Comparison of ENCODE assay signal across 15 mouse cellular contexts in the genomic region with DNA sequence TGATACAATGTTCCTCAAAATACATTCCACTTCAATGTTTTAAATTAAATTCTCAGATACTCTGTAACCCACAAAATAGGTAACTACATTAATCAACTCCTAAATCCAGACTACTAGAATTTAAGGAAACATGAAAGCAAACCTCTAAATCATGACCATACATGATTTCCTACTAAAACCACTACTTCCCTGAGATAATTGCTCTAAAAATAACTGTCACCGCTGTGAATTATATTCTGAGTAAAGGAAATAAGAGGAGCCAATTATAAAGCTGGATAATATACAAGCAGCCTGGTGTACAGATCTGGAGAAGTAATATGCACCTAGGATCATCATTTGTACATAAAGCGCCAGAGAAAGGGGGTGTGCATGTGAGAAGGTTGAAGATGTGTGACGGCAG. TPM values are rescaled to one million over a fixed set of nuclear protein-coding genes. Genes with fewer than 3 reads are reported as not detected.
"Had no signal": no experiment of that assay in that cellular context is flagged by ENCODE, and none has a peak within 500 bp of the region (broad histone marks: within the 10 kb centered on the region; RNA-seq: fewer than 3 reads in every experiment).

No protein-coding gene starts in this region.

- DNase-seq: kidney, postnatal 25 days; lung, embryonic 14.5 days; right cerebral cortex, postnatal 4 days; spleen, adult 18-20 months; thymus, adult 2 months; thymus, postnatal 25 days had no signal

- H3K4me3 ChIP-seq: left cerebral cortex, adult 2 months; limb, embryonic 10.5 days; liver, embryonic 12.5 days; midbrain, embryonic 15.5 days; neural tube, embryonic 12.5 days; stomach, embryonic 15.5 days had no signal

- H3K36me3 ChIP-seq: limb, embryonic 10.5 days; liver, embryonic 12.5 days; midbrain, embryonic 15.5 days; neural tube, embryonic 12.5 days; stomach, embryonic 15.5 days had no signal

- H3K9me3 ChIP-seq: limb, embryonic 10.5 days; liver, embryonic 12.5 days; midbrain, embryonic 15.5 days; neural tube, embryonic 12.5 days; stomach, embryonic 15.5 days had no signal

- H3K4me2 ChIP-seq: liver, embryonic 12.5 days; lung, embryonic 14.5 days; midbrain, embryonic 11.5 days; midbrain, embryonic 15.5 days; neural tube, embryonic 12.5 days; stomach, embryonic 15.5 days had no signal

- H3K9ac ChIP-seq: liver, embryonic 12.5 days; lung, embryonic 14.5 days; midbrain, embryonic 15.5 days; neural tube, embryonic 12.5 days; stomach, embryonic 15.5 days had no signal

- ATAC-seq: liver, embryonic 12.5 days; midbrain, embryonic 15.5 days had no signal

- H3K27ac ChIP-seq: left cerebral cortex, adult 2 months; limb, embryonic 10.5 days; liver, embryonic 12.5 days; midbrain, embryonic 15.5 days; neural tube, embryonic 12.5 days; stomach, embryonic 15.5 days had no signal

- H3K27me3 ChIP-seq: liver, embryonic 12.5 days; midbrain, embryonic 15.5 days; neural tube, embryonic 12.5 days; stomach, embryonic 15.5 days had no signal

- H3K4me1 ChIP-seq: midbrain, embryonic 15.5 days; neural tube, embryonic 12.5 days; stomach, embryonic 15.5 days had no signal

RNA-seq across cellular contexts. Expression of gene D430041D05Rik, which starts 46.3 kb away (rescaled TPM):
- total RNA-seq: monocyte, adult 5-6 weeks had no signal
- polyA plus RNA-seq: liver, embryonic 16.5 days had no signal
